Mouse (Mus musculus) embryonic fibroblast, embryonic 13.5 days (primary cell): ENCODE measurements at regions not wholly inside any gene's neighbourhood (a gene's known extent, or its start where the extent isn't known, plus 50 kb on each side); places are given as distances from the start of the nearest gene placed in this dataset.

ENCODE experiments used
- H3K27ac ChIP-seq: 2 replicates; pipeline ENCODE4 v1.5.1; 2012; ENCODE audit warnings: low read length, control low read depth, inconsistent platforms; ENCODE audit not compliant: insufficient read depth
- H3K4me1 ChIP-seq: 2 replicates; pipeline ENCODE4 v1.6.1; 2011; ENCODE audit warnings: low read length; ENCODE audit not compliant: control insufficient read depth, insufficient read depth
- H3K4me3 ChIP-seq: 2 replicates; pipeline ENCODE4 v1.5.1; 2011; ENCODE audit warnings: mild to moderate bottlenecking, control low read depth, low read length; ENCODE audit not compliant: insufficient read depth
- CTCF ChIP-seq: IDR thresholded peaks from 2 replicates; pipeline ENCODE4 v1.5.1; 2011; ENCODE audit warnings: mild to moderate bottlenecking, control low read depth, low read length, moderate library complexity, borderline replicate concordance; ENCODE audit not compliant: insufficient read depth
- POLR2A ChIP-seq: IDR thresholded peaks from 2 replicates; pipeline ENCODE4 v1.6.1; 2011; ENCODE audit warnings: low read depth, mild to moderate bottlenecking, control low read depth, low read length, moderate library complexity

- TF ChIP-seq POLR2A = no peak
- no peak for TF ChIP-seq CTCF
- Histone ChIP-seq H3K4me3 (no peak overlapping the region), H3K4me1 (peaks cover 20% of the 10 kb centered on the region), H3K27ac (no peak overlapping the region)
These were observed 166.5 kb downstream of the Tmx1 start for GRCm38 (mm10) chr12:70619436-70619835.

DNA sequence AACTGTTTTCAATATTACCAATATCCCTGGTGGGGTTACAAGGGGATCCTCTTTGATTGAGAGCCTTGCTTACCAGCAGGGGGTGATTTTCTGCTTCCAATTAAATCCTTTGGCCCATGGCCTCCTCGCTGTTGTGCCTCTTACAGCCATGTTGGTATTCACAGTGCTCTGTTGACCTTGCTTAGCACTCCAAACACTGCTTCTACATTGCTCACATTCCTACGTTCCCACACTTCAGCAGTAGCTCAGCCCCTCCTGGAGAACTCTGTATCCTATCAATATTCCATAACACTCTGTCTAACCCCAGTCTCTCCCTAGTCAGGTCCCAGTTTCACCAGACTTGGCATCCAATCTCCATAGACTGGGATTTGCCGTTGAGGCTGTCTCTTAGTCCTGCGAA, 169.1 kb downstream of the Tmx1 start:
- peaks cover 10% of the 10 kb centered on the region for H3K4me1 ChIP-seq

DNA sequence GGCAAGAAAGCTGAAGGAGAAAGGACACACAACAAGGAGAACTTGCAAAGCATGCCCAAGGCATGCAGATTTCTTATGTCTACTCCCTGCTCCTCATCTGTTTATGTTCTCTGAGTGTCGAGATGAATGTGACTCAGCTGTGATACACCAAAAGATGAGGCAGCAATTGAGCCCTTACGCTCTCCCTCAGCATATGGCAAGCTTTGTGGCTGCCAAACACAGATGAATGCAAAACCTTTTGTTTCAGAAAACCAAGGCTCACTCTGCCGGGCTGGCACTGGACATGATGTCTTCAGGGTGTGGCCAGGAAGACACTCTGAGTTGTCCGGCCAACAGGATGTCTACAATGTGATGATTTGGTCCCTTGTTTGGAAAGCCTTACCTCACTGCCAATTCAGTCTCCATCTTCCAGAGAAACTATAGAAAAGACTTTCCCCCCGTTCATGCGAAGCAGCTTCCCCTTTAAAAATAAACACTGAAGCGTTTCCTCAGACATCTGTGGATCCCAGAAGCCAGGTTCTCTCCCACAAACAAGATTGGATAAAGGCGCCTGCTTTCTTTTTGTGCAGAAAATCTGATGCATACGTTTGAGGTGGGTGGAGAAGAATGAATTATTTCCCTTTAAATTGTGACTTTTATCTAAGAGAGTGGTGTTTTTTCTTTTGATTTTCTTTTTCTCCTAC, 171.5 kb downstream of the Tmx1 start:
- Histone ChIP-seq H3K27ac (peak overlapping the region; percentile 93), H3K4me1 (peaks cover 12% of the 10 kb centered on the region), H3K4me3 (no peak overlapping the region)
- TF ChIP-seq POLR2A (peak; percentile 40; the same call in 1 of the 2 replicates), CTCF (no peak)

More for the DNA sequence above, 169.1 kb downstream of the Tmx1 start:
- Histone ChIP-seq H3K4me3 (no peak overlapping the region), H3K27ac (no peak overlapping the region)
- no peak for TF ChIP-seq POLR2A
- no peak for TF ChIP-seq CTCF

DNA sequence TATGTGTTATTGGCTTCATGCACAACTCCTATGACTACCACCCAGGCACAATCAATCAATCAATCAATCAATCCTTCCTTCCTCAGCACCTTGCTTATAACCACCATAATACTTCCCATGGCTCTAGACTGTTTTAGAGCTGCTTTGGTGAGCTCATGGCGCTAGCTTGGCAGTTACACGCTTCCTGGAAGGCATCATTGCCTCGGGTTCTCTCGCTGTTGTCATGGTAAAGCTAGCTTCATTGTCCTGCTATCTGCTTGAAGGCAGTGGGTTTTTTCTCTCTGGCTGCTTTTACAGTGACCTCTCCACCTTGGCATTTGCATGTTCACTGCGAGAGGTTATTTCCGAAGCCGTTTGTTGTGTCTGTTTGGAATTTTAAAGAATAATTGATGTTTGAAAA, 174.7 kb downstream of the Tmx1 start:
- no peak overlapping the region for H3K4me3 ChIP-seq
- no peak overlapping the region for H3K27ac ChIP-seq
- TF ChIP-seq CTCF = no peak
- TF ChIP-seq POLR2A = no peak
- H3K4me1 ChIP-seq = peaks cover 8% of the 10 kb centered on the region

- H3K27ac ChIP-seq = no peak overlapping the region
- TF ChIP-seq POLR2A (no peak), CTCF (no peak)
These were observed 175.8 kb downstream of the Tmx1 start for GRCm38 (mm10) chr12:70628384-70629365.

DNA sequence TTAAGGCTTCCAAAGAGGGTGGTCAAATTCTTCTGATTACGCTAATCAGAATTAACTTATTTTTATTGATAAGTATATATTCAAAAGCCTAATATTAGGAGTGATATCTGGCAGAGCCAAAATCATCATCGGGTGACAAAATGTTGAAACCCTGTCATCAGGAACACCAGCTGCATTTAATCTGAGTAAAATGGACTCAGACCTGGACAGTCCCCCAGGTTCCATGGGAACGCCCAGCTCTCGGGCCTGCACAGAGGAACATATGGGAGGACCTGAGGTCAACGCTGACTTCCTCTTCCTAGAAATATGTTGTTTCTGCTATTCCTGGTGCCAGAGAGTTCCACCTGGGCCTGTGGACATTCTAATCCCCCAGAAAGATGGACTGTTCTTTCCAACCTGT, 176.5 kb downstream of the Tmx1 start:
- TF ChIP-seq CTCF (no peak), POLR2A (no peak)
- Histone ChIP-seq H3K27ac (no peak overlapping the region), H3K4me1 (peaks cover 8% of the 10 kb centered on the region; the same call in 1 of the 2 replicates), H3K4me3 (no peak overlapping the region)

More at GRCm38 (mm10) chr12:70628384-70629365, 175.8 kb downstream of the Tmx1 start:
- Histone ChIP-seq H3K4me3 (no peak overlapping the region), H3K4me1 (peaks cover 8% of the 10 kb centered on the region)

GRCm38 (mm10) chr12:70631281-70631680, 178.4 kb downstream of the Tmx1 start:
- TF ChIP-seq POLR2A = no peak
- TF ChIP-seq CTCF = no peak
- Histone ChIP-seq H3K27ac (no peak overlapping the region), H3K4me1 (0 out of 2 replicates have a peak, but pooled peaks cover 4% of the 10 kb centered on the region), H3K4me3 (no peak overlapping the region)

DNA sequence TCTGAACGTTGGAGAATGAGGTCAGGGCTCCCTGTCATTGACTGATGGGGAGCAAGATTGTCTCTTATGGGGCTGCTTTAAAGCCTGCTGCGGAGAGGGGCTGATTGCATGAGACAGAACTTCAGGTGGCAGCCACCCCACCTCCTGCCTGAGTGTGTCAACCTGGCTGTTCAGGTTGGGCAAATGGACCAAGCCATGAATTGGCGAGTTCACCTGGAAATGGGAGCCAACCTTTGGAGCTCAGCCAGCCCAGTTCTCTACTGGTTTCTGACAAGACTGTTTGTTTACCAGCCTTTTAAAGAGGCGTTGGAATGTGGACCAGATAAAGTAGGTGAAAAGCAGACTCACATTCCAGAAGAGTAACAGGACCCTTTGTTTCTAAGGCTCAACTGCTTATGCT, 180.3 kb downstream of the Tmx1 start:
- TF ChIP-seq POLR2A (no peak), CTCF (no peak)
- H3K27ac ChIP-seq = no peak overlapping the region
- no peak overlapping the region for H3K4me3 ChIP-seq
- 0 out of 2 replicates have a peak, but pooled peaks cover 4% of the 10 kb centered on the region for H3K4me1 ChIP-seq

DNA sequence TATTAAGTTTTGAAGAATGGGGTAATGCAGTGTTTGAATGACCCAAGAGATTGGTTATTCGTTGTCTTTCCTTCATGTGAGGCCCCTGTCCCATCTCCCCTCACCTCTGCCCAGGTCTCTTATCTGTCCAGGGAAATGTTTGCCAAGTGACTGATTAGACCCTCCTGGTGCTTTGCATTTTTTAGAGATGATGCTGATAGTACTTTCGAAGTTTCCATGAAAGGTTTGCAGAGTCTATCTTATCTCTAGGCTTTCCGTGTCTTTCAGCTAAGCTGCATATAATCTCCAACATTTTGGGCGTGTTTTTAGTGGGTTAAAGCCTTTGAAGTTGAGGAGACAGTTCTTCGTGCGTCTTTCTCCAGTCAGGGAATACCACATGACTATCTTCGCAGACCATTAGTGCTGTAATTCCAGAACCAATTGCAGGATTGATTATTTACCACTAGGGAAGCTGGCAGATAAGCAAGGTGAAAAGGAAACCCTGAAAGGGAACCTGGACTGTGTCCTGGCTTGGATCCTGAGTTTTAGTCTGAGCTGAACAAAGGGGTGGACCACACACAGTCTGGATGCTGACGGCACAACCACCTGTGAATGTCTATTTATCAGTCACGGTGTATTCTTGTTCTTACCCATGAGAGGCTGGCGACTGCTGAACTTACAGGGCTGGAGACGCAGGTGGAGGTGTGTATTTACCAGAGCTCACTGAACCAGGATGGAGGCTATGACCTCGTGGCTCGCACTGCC, 180.9 kb downstream of the Tmx1 start:
- H3K4me3 ChIP-seq = no peak overlapping the region

More for the DNA sequence above, 180.9 kb downstream of the Tmx1 start:
- no peak for TF ChIP-seq POLR2A
- TF ChIP-seq CTCF = no peak
- no peak overlapping the region for H3K27ac ChIP-seq
- H3K4me1 ChIP-seq = 0 out of 2 replicates have a peak, but pooled peaks cover 3% of the 10 kb centered on the region
